Mouse (Mus musculus) adrenal gland, postnatal 14 days (tissue): Measurements from ENCODE around the gene Wdr17. TPM values are rescaled to one million over a fixed set of nuclear protein-coding genes. Genes with fewer than 3 reads are reported as not detected.
A peak's percentile ranks its signal among the peaks of the same experiment; 100 is the strongest.

Source experiments
- DNase-seq: peaks from one replicate; pipeline ENCODE4 v3.0.0; 2021; ENCODE audit warnings: mixed read lengths
- long read RNA-seq, 2 experiments: library from polyadenylated mRNA; stranded (forward); transcript quantifications; one replicate each; pipeline ENCODE4 v2.0.0; 2021
- total RNA-seq: library from RNA; stranded (reverse); gene quantifications from 2 replicates; pipeline ENCODE4 v1.2.3, GENCODE M21; 2021

The Wdr17 gene
- total RNA-seq = 0.64 TPM in 1 of 2 replicates, not detected in the other
- long read RNA-seq, experiment 1 = 0 reads
- long read RNA-seq, experiment 2, partial matches to known transcripts = 0 of 5 reads
- long read RNA-seq, experiment 2, other reads (novel, unspliced or antisense) = 5 of 5 reads

- no peak for DNase-seq
Measured at GRCm38 (mm10) chr8:54886987-54887785, at the start of gene Wdr17. TSS of gene Wdr17 (minus strand) at chr8:54887184.

GRCm38 (mm10) chr8:54932306-54932705 lies 45.3 kb upstream of the Wdr17 start:
- no peak for DNase-seq

DNA sequence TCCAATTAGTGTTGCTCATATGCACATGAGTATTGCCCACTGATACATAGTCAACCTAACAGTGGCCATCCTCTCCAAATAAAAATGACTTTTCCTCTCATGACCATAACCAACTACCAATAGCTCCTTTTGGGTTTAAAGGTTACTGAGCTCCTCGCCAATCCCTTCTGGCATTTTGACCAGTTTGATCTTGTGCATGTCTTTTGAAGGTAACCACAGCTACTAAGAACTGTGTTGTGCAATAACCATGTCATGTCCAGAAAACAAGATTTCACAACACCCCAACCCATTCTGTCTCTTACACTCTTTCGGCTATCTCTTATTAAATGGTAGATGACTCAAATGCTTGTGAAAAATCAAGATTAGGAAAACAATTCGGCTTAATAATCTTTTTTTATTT lies 38.0 kb upstream of the Wdr17 start:
- peak; percentile 21 for DNase-seq

GRCm38 (mm10) chr8:54922160-54922855 lies 35.3 kb upstream of the Wdr17 start:
- DNase-seq = no peak

GRCm38 (mm10) chr8:54917710-54918109 lies 30.7 kb upstream of the Wdr17 start:
- no peak for DNase-seq

- no peak for DNase-seq
Measured at GRCm38 (mm10) chr8:54912891-54913290, 25.9 kb upstream of the Wdr17 start.

- no peak for DNase-seq
Measured at GRCm38 (mm10) chr8:54899444-54899843, 12.5 kb upstream of the Wdr17 start.

- DNase-seq = no peak
Measured at GRCm38 (mm10) chr8:54894637-54895322, 7.8 kb upstream of the Wdr17 start.

DNA sequence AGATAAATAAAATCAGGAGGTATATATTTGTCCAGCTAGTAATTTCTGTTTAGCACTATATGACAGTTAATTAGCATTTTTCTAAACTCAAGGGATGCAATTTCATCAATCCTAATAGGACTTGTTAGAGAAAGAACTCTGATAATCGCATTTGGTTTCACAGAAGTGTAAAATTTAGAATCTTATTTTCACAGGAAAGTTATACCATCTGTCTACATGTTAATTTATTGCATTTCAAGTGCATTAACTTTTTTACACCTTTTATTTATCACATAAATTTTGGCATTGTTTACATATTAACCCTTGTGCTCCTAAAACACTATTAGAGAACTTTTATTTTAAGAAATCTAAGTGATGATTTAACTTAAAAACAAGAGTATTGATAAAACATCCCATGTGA lies 7.2 kb upstream of the Wdr17 start:
- DNase-seq = no peak

GRCm38 (mm10) chr8:54886560-54886959 lies 424 bp downstream of the Wdr17 start:
- DNase-seq = no peak

- no peak for DNase-seq
Measured at GRCm38 (mm10) chr8:54876458-54876857, 10.5 kb downstream of the Wdr17 start.

- no peak for DNase-seq
Measured at GRCm38 (mm10) chr8:54864761-54865064, 22.3 kb downstream of the Wdr17 start.

- DNase-seq = no peak
Measured at GRCm38 (mm10) chr8:54864038-54864760, 22.8 kb downstream of the Wdr17 start.

GRCm38 (mm10) chr8:54836029-54836959 lies 50.7 kb downstream of the Wdr17 start:
- no peak for DNase-seq

GRCm38 (mm10) chr8:54829794-54830426 lies 57.1 kb downstream of the Wdr17 start:
- DNase-seq = no peak

DNA sequence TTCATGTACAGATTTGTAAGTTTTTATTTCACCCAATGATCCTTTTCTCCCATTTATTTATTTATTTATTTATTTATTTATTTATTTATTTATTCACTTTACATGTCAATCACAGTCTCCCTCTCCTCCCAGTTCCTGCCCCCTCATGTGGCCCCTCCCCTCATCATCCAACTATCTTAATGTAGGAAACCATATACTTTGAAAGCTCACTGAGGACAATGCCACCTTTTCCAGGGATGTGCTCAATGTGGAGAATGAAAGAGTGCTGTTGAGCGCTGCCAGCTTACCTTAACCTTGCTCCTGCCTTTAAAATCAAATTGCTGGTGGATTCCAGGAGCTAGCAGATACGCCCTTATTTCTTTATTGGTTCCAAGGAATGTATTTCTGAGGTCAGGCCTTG lies 59.0 kb downstream of the Wdr17 start:
- no peak for DNase-seq

- DNase-seq = no peak
Measured at GRCm38 (mm10) chr8:54822956-54823355, 64.0 kb downstream of the Wdr17 start.

DNA sequence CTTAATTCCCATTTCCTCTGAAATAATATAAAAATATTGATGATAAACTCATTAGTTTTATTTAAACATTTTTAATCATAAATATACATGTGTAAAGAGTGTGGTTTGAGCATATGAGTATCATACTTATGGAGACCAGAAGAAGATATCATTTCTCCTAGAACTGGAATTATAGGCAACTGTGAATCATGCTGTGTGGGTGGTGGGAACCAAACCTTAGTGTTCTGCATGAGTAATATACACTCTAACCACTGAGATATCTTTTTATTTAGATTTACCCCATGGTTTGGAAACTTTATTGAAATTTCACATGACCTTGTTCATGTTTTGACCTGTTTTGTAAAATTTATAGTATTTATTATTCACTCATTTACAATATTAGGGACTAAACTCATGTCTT lies 68.3 kb downstream of the Wdr17 start:
- no peak for DNase-seq

GRCm38 (mm10) chr8:54808217-54808616 lies 78.8 kb downstream of the Wdr17 start:
- no peak for DNase-seq

GRCm38 (mm10) chr8:54806173-54806572 lies 80.8 kb downstream of the Wdr17 start:
- no peak for DNase-seq

DNA sequence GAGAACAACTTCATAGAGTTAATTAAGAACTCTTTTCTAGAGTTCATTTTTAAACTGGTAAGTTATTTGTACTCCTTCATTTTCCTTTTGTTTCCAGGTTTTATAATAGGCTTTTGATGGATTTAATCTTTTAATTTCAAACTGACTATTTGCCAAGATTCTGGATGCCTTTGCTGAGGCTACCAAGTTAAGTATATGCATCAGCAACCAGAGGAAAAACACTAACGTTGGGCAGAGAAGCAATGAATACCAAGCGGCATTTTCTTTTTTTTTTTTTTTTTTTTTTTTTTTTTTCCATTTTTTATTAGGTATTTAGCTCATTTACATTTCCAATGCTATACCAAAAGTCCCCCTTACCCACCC lies 94.3 kb downstream of the Wdr17 start:
- no peak for DNase-seq
